Mouse (Mus musculus) cerebellum, adult 9-10 months (tissue): ENCODE data around the gene Col20a1.

Experiments used
- DNase-seq: peaks from one replicate; pipeline ENCODE4 v3.0.0; 2022

Col20a1 gene

DNA sequence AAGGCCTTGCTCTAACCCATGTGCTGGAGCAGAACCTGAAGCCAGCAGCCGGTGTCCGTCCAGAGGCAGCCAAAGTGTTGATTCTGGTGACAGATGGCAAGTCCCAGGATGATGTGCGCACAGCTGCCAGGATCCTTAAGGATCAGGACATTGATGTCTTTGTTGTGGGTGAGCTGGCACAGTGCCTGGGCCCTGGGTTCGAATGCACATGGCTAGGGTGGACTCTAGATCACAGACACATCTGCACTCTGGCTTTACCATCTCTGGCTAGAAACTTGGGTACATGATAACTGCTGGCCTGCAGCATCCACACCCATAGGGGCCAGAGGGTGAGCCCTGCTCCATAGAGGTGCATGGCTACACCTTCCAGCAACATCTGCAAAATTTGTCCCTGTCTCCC is 9.1 kb downstream of the Col20a1 start:
- no peak for DNase-seq

- DNase-seq: peak; percentile 70
Observed at GRCm38 (mm10) chr2:180996436-180996835, 10.1 kb downstream of the Col20a1 start.

GRCm38 (mm10) chr2:180996905-180997304 is 10.6 kb downstream of the Col20a1 start:
- no peak for DNase-seq

GRCm38 (mm10) chr2:181007054-181007453 is 20.7 kb downstream of the Col20a1 start:
- DNase-seq: no peak

DNA sequence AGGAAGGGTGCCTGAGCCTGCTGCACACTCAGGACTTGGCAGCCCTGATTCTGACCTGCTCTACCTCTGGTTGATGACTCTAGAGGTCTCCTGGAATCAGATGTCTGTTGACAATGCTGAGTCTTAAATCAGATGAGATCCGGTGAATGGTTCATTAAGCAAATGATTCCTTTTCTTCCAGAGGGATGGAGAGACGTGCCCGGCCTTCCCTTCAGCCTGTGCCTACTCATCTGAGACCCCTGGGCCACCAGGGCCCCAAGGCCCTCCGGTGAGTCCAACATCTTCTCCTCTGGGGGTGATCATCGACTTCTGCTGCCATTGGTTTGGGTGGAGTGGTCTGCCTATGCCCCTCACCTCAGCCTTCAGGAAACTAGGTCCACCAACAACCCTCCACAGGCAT is 22.0 kb downstream of the Col20a1 start:
- no peak for DNase-seq

- no peak for DNase-seq
Observed at GRCm38 (mm10) chr2:181031406-181031934, 45.1 kb downstream of the Col20a1 start.

DNA sequence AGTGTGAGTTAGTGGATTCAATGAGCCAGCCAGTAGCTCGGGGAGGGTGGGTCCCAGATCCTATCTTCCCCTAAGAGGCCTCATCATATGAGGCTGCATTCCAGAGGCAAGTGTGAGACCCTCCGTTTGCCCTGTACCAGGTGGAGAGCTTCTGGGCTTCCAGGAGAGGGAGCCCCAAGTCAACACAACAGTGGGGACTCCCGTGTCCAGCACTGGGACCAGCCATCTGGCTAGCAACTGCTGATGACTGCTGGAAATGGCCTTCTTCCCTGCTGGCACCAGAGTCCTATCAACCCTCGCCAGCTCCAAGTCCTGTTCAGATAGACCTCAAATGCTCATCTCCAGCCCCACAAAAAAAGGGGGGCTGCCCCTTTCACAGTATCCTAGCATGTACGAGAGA is 46.1 kb downstream of the Col20a1 start:
- peak; percentile 81 for DNase-seq

GRCm38 (mm10) chr2:181033310-181033709 is 47.0 kb downstream of the Col20a1 start:
- no peak for DNase-seq

DNA sequence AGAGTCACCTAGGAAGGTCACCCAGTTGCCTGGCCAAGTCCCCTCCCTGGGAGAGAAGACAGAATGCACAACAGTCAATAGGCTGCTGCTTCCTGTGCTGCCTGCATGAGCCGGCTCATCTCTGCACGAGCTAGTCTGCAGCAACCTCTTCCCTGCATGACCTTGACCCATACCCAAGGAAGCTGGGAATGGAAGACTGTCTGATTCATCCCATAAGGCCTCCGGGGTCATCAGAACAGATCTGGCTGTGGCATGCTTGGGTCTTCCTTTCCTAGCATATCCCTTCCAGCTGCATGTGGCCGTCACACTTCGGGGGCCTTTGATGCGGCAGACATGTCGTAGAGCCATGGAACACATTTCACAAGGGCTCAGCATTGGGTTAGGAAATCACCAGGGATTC is 48.9 kb downstream of the Col20a1 start:
- no peak for DNase-seq

DNA sequence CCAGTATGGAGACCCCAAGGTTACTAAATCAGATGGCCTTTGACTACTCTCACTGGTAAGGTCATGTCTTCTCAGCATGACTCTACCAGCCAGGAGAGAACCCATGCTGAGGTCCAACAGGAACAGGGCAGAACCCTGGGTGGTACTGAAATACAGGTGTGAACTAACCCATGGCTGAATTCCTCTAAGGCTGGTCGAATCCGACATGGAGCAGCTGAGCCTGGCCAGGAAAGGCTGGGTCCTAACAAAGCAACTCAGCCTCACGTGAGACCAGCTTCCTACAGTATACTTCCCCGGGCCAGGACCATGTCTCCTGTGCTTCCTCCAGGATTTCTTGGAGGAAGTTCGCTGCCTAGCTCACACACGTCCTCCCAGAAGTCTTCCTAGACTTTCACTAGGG is 50.2 kb downstream of the Col20a1 start:
- DNase-seq: no peak

DNA sequence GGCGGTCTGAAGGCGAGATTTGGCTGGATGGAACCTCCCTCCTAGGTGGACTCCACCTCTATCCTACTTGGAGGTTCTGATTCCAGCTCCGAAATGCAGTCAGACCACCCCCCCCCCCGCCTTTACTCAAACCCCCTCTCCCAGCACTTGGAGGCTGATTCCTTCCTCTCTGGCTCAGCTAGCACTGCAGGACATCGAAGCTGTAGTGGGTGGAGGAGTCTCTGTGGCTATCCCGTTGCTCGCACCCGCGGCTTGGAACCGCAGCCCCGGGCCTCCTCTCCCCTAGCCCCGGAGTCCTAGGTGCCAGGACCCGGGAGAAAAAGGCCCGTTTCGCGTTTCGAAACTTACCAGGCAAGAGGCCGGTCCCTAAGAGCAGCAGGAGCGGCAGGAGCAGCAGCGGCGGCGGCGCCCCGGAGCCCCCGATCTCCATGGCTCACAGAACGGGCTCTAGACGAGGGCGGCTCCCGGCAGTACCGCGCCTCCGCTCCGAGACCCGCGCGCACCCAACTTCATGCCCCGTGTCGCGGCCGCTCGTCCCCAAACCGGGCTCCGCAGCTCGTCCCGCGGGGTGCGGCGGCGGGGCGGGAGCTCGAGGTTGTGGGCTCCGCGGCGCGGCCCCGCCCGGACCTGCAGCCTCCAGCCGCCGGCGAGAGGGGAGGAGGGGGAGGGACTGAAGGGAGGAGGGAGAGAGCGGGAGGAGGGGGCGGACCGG is 52.5 kb downstream of the Col20a1 start:
- DNase-seq: no peak

DNA sequence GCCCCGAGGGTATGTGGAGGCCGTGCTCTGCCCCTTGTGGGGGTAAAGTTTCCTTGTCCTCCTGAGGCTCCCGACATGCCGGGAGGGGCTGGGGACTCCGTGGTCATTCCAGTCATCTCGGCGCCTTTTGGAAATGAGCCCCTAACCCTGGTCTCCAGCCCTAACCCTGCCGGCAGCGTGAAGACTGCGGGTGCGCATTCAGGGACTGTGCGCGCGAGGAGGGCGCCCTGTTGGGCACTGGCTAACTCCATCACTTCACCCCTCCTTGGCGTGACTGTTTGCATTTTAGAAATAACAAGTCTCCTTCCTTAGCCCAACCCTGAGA is 53.0 kb downstream of the Col20a1 start:
- DNase-seq: no peak

- DNase-seq: no peak
Observed at GRCm38 (mm10) chr2:181041941-181042340, 55.6 kb downstream of the Col20a1 start.

- DNase-seq: no peak
Observed at GRCm38 (mm10) chr2:181042376-181042775, 56.0 kb downstream of the Col20a1 start.

- no peak for DNase-seq
Observed at GRCm38 (mm10) chr2:181043437-181043836, 57.1 kb downstream of the Col20a1 start, which contains the start of gene Chrna4. Chrna4 (minus strand) TSS chr2:181043546.

DNA sequence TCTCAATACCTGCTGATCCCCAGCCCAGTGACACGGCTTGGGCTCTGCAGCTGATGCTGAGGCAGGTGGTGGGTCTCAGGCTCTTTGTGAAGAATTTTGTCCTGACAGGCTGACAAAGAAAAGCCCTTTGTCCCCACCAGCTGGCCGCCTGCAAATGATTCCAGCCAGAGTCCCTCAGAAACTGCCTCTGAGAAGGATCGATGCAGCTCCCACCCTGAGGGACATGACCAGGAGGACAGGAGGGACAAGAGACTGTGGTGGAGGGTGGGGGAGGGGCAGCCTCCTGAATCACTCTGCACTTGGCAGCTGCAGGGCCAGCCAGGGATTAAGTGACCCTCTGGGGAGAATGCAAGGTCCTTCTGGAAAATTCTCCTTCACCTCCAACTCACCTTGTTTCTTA is 57.7 kb downstream of the Col20a1 start:
- DNase-seq: no peak

GRCm38 (mm10) chr2:181048252-181048945 is 62.1 kb downstream of the Col20a1 start:
- DNase-seq: peak; percentile 74

- no peak for DNase-seq
Observed at GRCm38 (mm10) chr2:181048986-181049385, 62.7 kb downstream of the Col20a1 start.

DNA sequence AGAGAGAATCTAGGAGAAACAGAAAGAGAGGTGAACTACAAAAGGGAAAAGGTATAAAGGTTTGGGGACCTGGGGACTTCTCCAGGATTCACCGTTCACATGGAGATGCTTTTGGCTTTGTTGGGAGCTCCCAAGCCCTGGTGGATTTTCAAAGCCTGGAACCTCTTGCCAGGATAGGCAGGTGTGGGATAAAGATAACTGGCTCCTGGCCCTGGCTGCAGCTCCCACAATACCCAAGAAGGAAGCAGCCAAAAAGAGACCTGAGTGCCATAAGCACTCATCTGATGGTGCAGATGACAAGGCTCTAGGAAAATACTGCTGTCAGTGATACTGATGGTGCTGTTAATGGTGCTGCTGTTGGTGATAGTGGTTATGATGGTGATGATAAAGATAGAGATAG is 65.8 kb downstream of the Col20a1 start:
- peak; percentile 72 for DNase-seq

DNA sequence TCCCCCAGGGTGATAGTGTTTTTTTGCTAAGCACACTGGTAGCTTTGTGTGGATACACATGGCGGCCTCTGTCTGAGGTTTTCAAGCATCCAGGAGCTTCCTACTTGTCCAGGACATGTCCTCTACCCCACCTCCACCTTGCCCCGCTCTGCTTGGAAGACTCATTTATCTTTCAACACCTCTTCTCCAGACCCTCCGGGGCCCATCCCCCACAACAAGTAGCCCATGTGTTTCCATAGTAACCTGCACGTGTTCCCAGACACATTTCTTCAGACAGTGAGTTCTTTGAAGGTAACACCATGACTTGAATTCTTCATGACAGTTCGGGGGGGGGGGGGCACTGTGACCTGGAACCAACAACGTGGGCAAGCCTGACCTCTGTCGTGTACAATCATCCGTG is 71.0 kb downstream of the Col20a1 start:
- DNase-seq: no peak

DNA sequence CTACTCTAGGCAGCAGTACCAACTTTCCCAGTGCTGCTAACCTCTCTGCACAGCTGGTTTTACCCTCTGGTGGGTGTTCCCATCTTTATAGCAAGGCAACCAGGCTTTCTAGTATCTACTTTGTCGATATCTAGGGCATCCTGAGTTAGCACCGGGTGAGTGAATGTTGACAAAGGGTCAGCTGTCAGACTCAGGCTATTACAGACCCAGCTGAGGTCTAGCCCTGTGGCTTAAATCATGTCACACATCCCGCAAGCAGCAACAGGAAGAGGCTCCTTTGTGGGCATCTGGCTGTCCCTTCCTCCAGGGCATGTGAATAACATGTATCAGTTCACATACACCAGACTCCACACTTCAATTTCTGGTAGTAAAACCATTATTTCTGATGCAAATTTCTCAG is 71.9 kb downstream of the Col20a1 start:
- no peak for DNase-seq

DNA sequence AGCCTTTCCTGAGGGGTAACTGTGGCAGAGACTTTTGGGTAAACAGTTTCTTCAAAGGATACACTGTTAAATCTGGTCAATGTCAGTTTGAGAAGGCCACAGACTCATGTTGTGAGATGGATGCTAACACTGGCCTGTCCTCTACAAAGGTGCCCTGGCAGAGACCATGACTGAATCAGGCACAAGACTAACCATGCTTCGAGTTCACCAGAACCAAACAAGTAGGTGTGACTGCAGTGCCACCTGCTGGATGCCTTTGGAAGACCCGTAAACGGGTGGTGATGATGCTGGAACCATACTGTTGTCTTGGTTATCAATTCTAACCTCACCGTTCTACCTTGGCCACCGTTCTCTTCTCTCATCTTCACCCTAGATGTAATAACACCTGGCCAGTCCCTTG is 73.8 kb downstream of the Col20a1 start:
- DNase-seq: peak; percentile 90

DNA sequence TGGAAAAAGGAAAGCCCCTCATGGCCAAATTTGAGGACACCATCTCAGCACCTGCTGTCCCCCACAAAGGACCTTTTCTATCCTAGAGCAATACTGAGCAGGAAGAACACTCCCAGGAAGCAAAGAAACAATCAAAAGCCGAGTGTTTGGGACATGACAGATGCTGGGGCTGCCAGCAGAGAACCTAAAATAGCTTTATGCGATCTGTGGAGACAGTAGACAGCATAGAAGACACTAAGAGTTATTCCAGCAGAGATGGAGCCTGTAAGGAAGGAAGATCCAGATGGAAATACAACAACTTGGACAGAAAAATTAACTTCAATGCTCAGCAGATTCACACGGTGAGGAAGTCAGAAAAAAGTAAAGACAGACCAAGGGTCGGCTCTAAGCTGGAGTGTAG is 79.5 kb downstream of the Col20a1 start:
- DNase-seq: no peak
